Mouse (Mus musculus) limb, embryonic 14.5 days (tissue): Measurements from ENCODE around the gene D10Wsu102e. TPM values are rescaled to one million over a fixed set of nuclear protein-coding genes. Genes with fewer than 3 reads are reported as not detected.
A peak's percentile ranks its signal among the peaks of the same experiment; 100 is the strongest.

Experiments
- ATAC-seq: fragments of 200-750 bp; cut with Nextera tagmentation; 2 replicates; pipeline ENCODE4 v1.8.0; 2017; ENCODE audit warnings: low read depth, moderate number of reproducible peaks, moderate TSS enrichment; ENCODE audit not compliant: low FRiP score
- DNase-seq: peaks from one replicate; pipeline ENCODE4 v3.0.0-alpha.2; 2015; ENCODE audit warnings: low spot score
- H3K27ac ChIP-seq: fragments of 300-500 bp; sonication (generic); replicated peaks from 2 replicates; pipeline ENCODE4 v1.5.1; 2014; ENCODE audit warnings: low read depth, mild to moderate bottlenecking, low read length, moderate library complexity, mixed read lengths
- H3K27me3 ChIP-seq: fragments of 300-500 bp; sonication (generic); 2 replicates; pipeline ENCODE4 v1.6.1; 2014; ENCODE audit warnings: low read length, mixed read lengths; ENCODE audit not compliant: control insufficient read depth, insufficient read depth
- H3K36me3 ChIP-seq: fragments of 300-500 bp; sonication (generic); 2 replicates; pipeline ENCODE4 v1.6.1; 2014; ENCODE audit warnings: mild to moderate bottlenecking, low read length, moderate library complexity, mixed read lengths; ENCODE audit not compliant: control insufficient read depth, insufficient read depth
- H3K4me1 ChIP-seq: fragments of 300-500 bp; sonication (generic); 2 replicates; pipeline ENCODE4 v1.6.1; 2014; ENCODE audit warnings: antibody characterized with exemption, low read length, mixed read lengths; ENCODE audit not compliant: control insufficient read depth, insufficient read depth
- H3K4me2 ChIP-seq: fragments of 300-500 bp; sonication (generic); replicated peaks from 2 replicates; pipeline ENCODE4 v1.6.1; 2014; ENCODE audit warnings: low read depth, mild to moderate bottlenecking, low read length, moderate library complexity; ENCODE audit not compliant: severe bottlenecking
- H3K4me3 ChIP-seq: fragments of 300-500 bp; sonication (generic); replicated peaks from 2 replicates; pipeline ENCODE4 v1.5.1; 2014; ENCODE audit warnings: low read length
- H3K9ac ChIP-seq: fragments of 300-500 bp; sonication (generic); 2 replicates; pipeline ENCODE4 v1.6.1; 2014; ENCODE audit warnings: mild to moderate bottlenecking, low read depth, low read length, moderate library complexity; ENCODE audit not compliant: severe bottlenecking
- H3K9me3 ChIP-seq: fragments of 300-500 bp; sonication (generic); 2 replicates; pipeline ENCODE4 v1.6.1; 2016; ENCODE audit warnings: low read length; ENCODE audit not compliant: control insufficient read depth
- POLR2A ChIP-seq: fragments of 200-500 bp; IDR thresholded peaks from 2 replicates; pipeline ENCODE4 v1.8.0; 2012; ENCODE audit warnings: inconsistent platforms, mild to moderate bottlenecking, moderate library complexity, borderline replicate concordance; ENCODE audit not compliant: insufficient read depth, insufficient read length; ENCODE audit errors: extremely low read depth
- WGBS: fragments of 180-500 bp; shearing (Covaris S2); extraction: QIAGEN DNeasy Blood & Tissue Kit; methylation state at CpG from one replicate; pipeline ENCODE4 v1.1.7; 2014; 5-methylcytosine and 5-hydroxymethylcytosine counted together
- polyA plus RNA-seq, 2 experiments: library from polyadenylated mRNA; depleted of rRNA in 1 of 2; stranded (reverse) in 1 of 2; unstranded in 1 of 2; fragments of >200 nt; fragmentation: Nextera tagmentation in 1 of 2; extraction: Ambion mirVana in 1 of 2; gene quantifications; 2 replicates each; pipeline versions ENCODE4 v1.2.1 to v1.2.3; 2012 to 2014

D10Wsu102e gene
- polyA plus RNA-seq, 2 experiments, result 0.63 to 0.64 TPM

DNA sequence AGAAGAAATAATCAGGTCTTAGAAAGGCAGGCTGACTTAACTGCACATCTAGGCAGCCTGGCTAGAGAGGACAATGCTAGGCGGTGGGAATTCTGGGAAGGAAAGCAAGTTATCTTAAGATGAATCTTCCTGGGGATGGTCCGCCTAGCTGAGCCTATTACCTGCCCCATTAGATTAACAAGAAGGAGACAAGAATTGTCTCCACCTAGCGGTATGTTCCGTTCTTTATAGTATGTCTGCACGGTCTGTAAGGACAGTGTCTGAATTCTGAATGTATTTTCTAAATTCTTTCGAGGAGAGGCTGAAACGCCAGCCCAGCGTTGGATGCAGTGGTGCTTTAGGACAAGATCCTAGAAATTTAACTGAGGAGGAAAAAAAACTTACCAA lies 5.7 kb upstream of the D10Wsu102e start:
- 70% methylated on average over 8 of the region's 8 CpGs for WGBS
- Histone ChIP-seq H3K27ac (no peak overlapping the region), H3K9me3 (no peaks in the 10 kb centered on the region), H3K4me1 (peaks cover 4% of the 10 kb centered on the region; the same call in 1 of the 2 replicates), H3K4me2 (no peak overlapping the region; the same call in 1 of the 2 replicates), H3K9ac (no peak overlapping the region), H3K27me3 (no peaks in the 10 kb centered on the region), H3K4me3 (no peak overlapping the region), H3K36me3 (no peaks in the 10 kb centered on the region)
- DNase-seq (peak; percentile 62), ATAC-seq (peak; percentile 12; the same call in 1 of the 2 replicates)
- no peak for TF ChIP-seq POLR2A

DNA sequence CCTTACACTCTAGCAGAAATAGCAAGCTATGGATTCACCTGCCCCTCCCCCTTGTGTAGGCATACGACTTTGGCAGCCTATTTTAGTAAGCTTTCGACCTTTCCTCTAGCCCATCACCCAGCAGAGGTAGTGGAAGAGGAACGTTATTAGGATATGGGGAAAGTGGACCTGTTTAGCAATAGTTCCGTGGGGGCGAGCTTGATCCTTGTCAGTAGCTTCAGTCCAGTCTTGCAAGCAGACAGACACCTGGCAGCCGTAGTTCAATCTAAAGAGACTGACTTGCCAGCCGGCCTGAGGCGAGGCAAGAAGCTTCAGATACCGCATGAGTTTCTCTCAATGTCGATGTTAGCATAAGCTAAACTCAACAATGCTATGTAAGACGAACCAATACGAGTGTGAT lies 3.6 kb upstream of the D10Wsu102e start:
- no peaks in the 10 kb centered on the region for H3K9me3 ChIP-seq
- H3K4me2 ChIP-seq, result no peak overlapping the region
- no peak overlapping the region for H3K9ac ChIP-seq
- peaks cover 13% of the 10 kb centered on the region; the same call in 1 of the 2 replicates for H3K4me1 ChIP-seq
- 81% methylated on average over 12 of the region's 12 CpGs for WGBS
- ATAC-seq (no peak), DNase-seq (no peak)
- no peak overlapping the region for H3K27ac ChIP-seq
- H3K27me3 ChIP-seq, result no peaks in the 10 kb centered on the region
- H3K36me3 ChIP-seq, result no peaks in the 10 kb centered on the region
- TF ChIP-seq POLR2A, result no peak
- no peak overlapping the region for H3K4me3 ChIP-seq

DNA sequence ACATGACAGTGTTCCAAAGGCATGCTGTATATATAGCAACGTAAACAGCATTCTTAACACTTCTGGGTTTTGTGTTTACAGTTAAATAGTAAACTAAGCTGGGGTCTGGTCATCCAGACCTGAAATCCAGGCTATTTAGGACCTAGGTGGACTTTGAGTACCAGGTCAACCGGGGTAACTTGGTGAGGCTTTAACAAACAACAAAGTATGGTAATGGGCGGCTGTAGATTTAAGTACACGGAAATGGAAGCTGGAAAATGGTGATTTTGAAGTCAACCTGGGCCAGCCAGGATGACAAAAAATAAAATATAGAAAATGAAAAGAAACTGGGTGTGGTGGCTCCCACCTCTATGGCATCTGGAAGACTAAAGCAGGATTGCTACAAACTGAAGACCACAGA lies 570 bp upstream of the D10Wsu102e start:
- Histone ChIP-seq H3K4me1 (peaks cover 11% of the 10 kb centered on the region; the same call in 1 of the 2 replicates), H3K27ac (peak overlapping the region; percentile 56; the same call in 1 of the 2 replicates), H3K36me3 (peaks cover 18% of the 10 kb centered on the region), H3K27me3 (no peaks in the 10 kb centered on the region), H3K9me3 (no peaks in the 10 kb centered on the region), H3K4me2 (peak overlapping the region; percentile 70), H3K4me3 (peak overlapping the region; percentile 87), H3K9ac (peak overlapping the region; percentile 29; the same call in 1 of the 2 replicates)
- no peak for DNase-seq
- ATAC-seq, result no peak
- 83% methylated on average over 4 of the region's 4 CpGs for WGBS
- TF ChIP-seq POLR2A, result no peak

DNA sequence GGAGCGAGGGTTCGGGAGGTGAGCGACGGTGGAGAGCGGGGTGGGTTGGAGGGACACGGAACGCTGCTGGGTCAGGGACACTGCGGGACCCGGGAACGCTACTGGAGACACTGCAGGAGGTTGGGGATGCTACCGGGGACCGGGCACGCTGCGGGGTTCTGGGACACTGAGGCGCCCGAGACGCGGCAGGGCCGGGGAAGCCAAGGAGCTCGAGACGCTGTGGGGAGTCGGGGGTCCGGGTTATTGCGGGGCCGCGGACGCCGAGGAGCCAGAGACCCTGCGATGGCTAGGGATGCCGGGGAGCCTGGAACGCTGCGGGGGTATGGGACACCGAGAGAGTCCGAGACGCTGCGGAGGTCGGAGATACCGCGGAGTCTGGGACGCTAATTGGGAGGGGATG lies 335 bp downstream of the D10Wsu102e start:
- Histone ChIP-seq H3K9ac (peak overlapping the region; percentile 79), H3K9me3 (no peaks in the 10 kb centered on the region), H3K4me2 (peak overlapping the region; percentile 70), H3K4me1 (peaks cover 11% of the 10 kb centered on the region; the same call in 1 of the 2 replicates), H3K36me3 (peaks cover 27% of the 10 kb centered on the region), H3K4me3 (peak overlapping the region; percentile 87), H3K27me3 (no peaks in the 10 kb centered on the region), H3K27ac (peak overlapping the region; percentile 65)
- WGBS, result under 1% methylated on average over 35 of the region's 40 CpGs
- DNase-seq (no peak), ATAC-seq (peak; percentile 50)
- TF ChIP-seq POLR2A, result no peak

DNA sequence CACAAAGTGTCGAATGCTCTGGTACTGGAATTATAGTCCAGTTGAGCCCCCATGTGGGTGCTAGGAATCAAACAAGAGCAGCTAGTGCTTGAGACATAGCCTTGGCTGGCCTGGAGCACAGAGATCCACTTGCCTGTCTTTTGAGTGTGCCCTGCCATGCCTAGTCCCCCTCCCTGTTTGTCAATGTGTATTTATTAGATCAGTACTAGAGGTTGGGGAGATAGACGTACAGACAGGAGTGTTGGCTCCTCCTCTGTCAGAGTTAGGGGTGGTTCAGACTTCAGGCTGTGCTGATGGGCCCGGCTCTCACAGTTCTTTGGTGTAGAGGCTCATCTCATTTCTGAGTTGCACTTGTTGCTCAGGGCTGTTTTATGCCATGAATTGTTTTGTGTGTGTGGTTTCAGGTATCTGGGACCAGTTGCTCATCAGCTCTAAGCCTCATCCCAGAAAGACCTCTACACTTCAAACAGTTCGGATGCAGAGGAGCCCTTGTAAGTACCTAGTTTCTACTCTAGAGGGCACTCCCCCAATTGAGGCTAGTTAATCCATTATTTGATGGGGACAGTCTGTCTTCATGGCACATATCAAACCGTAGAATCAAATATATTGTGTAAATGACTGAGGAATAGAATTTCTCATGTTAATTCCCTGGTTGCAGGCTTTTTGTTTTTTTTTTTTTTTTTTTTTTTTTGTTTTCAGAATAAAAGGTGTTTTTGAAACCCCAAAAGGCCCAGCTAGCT lies 1.8 kb downstream of the D10Wsu102e start:
- DNase-seq, result peak; percentile 47
- WGBS, result 57% methylated on average over 5 of the region's 5 CpGs
- no peak overlapping the region for H3K4me2 ChIP-seq
- H3K27me3 ChIP-seq, result no peaks in the 10 kb centered on the region
- no peaks in the 10 kb centered on the region for H3K9me3 ChIP-seq
- no peak overlapping the region for H3K27ac ChIP-seq
- no peak for ATAC-seq
- H3K4me3 ChIP-seq, result peak overlapping the region; percentile 87; the same call in 1 of the 2 replicates
- H3K9ac ChIP-seq, result no peak overlapping the region
- TF ChIP-seq POLR2A, result no peak
- peaks cover 11% of the 10 kb centered on the region; the same call in 1 of the 2 replicates for H3K4me1 ChIP-seq
- peaks cover 41% of the 10 kb centered on the region for H3K36me3 ChIP-seq
